ENCODE assay signal across 24 mouse cellular contexts in the genomic region with DNA sequence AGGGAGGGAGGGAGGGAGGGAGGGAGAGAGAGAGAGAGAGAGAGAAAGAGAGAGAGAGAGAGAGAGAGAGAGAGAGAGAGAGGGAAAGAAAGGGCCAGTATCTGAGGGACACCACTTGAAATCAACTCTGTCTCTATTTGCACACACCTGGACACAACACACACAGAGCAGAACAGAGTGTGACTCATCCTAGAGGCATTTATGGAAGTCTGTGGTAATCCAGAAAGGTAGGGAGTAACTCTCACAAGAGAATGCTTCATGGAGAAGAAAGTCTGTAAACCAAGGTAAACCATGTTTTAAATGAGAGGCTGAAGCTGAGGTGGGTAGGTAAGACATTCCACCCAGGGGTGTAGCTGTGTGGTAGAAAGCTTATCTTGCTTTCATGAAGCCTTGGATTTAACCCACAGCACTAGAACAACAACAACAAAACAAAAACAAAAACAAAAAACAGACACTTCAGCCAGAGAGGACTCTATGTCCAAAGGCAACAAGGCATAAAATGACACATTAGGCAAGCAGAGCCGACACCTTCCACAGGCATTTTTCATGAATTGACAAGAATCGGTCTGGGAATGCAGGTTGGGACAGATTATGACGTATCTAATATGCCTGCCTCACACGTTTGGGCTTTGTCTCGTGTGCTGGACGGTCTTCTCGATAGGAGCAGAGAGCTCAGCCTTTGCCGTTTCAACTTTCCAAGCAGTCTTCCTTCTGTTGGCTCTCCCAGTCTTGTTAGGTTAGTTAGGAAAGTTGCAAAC. TPM values are rescaled to one million over a fixed set of nuclear protein-coding genes. Genes with fewer than 3 reads are reported as not detected.
DNase-seq lines count a peak whose midpoint lies in the region; ATAC-seq and TF ChIP-seq lines count a peak whose summit lies in the region.
"Had no signal": no experiment of that assay in that cellular context is flagged by ENCODE, and none has a peak within 500 bp of the region (broad histone marks: within the 10 kb centered on the region; RNA-seq: fewer than 3 reads in every experiment).

No protein-coding gene starts in this region.

- H3K27me3 ChIP-seq in lung, embryonic 16.5 days (ENCODE audit: control insufficient read depth, insufficient read depth, low read depth, low read length) = no peaks in the 10 kb centered on the region
- H3K27me3 ChIP-seq in intestine, embryonic 14.5 days (replicated peaks; ENCODE audit: control insufficient read depth, insufficient read depth, low read length) = no peaks in the 10 kb centered on the region
- H3K27me3 ChIP-seq in intestine, embryonic 15.5 days (replicated peaks) = no peaks in the 10 kb centered on the region
- no peaks in the 10 kb centered on the region for H3K27me3 ChIP-seq in stomach, postnatal 0 days (ENCODE audit: control insufficient read depth, insufficient read depth, low read length)
- H3K27me3 ChIP-seq: embryonic facial prominence, embryonic 13.5 days; forebrain, embryonic 12.5 days; forebrain, embryonic 15.5 days; hindbrain, embryonic 13.5 days had no signal

- no peak overlapping the region for H3K9ac ChIP-seq in lung, embryonic 16.5 days (ENCODE audit: low read length)
- H3K9ac ChIP-seq in intestine, embryonic 14.5 days (ENCODE audit: low read length) = no peak overlapping the region
- no peak overlapping the region for H3K9ac ChIP-seq in intestine, embryonic 15.5 days
- no peak overlapping the region for H3K9ac ChIP-seq in stomach, postnatal 0 days (ENCODE audit: low read length)
- H3K9ac ChIP-seq: embryonic facial prominence, embryonic 13.5 days; forebrain, embryonic 12.5 days; forebrain, embryonic 15.5 days; hindbrain, embryonic 13.5 days had no signal

- no peak for TF ChIP-seq CTCF in stomach, postnatal 0 days (IDR thresholded peaks at IDR 0.05; ENCODE audit: low read depth)

- 0 out of 2 replicates have a peak, but pooled peaks have one; percentile 47 for ATAC-seq in lung, embryonic 16.5 days (ENCODE audit: low read depth)
- ATAC-seq in intestine, embryonic 14.5 days (replicated peaks; ENCODE audit: low FRiP score, low TSS enrichment, low read depth) = 0 out of 2 replicates have a peak, but pooled peaks have one; percentile 77
- ATAC-seq in intestine, embryonic 15.5 days = peak; percentile 86
- ATAC-seq in stomach, postnatal 0 days (ENCODE audit: low FRiP score, low TSS enrichment) = peak; percentile 87
- ATAC-seq: CD4-positive, CD25-positive, alpha-beta regulatory T cell, adult 4 months; forebrain, embryonic 15.5 days; hindbrain, embryonic 16.5 days had no signal

- H3K27ac ChIP-seq in lung, embryonic 16.5 days (ENCODE audit: low read length) = no peak overlapping the region
- H3K27ac ChIP-seq in intestine, embryonic 14.5 days (ENCODE audit: low read depth) = no peak overlapping the region
- no peak overlapping the region for H3K27ac ChIP-seq in intestine, embryonic 15.5 days
- H3K27ac ChIP-seq in stomach, postnatal 0 days (replicated peaks) = no peak overlapping the region
- H3K27ac ChIP-seq: embryonic facial prominence, embryonic 10.5 days; embryonic facial prominence, embryonic 13.5 days; forebrain, embryonic 12.5 days; forebrain, embryonic 15.5 days; hindbrain, embryonic 10.5 days; hindbrain, embryonic 13.5 days had no signal

- WGBS in lung, embryonic 16.5 days = 74% methylated on average over 8 of the region's 8 CpGs
- 83% methylated on average over 8 of the region's 8 CpGs for WGBS in intestine, embryonic 14.5 days
- 78% methylated on average over 8 of the region's 8 CpGs for WGBS in intestine, embryonic 15.5 days
- WGBS in stomach, postnatal 0 days = 70% methylated on average over 8 of the region's 8 CpGs

- DNase-seq in lung, adult 18-20 months = no peak
- no peak for DNase-seq in intestine, embryonic 14.5 days (ENCODE audit: low spot score)
- no peak for DNase-seq in stomach, postnatal 0 days (ENCODE audit: low spot score)
- DNase-seq in embryo, embryonic 9.5 days (ENCODE audit: extremely low spot score) = no peak
- DNase-seq: adrenal gland, adult 2 months; adrenal gland, postnatal 14 days; cerebellum, adult 11 months; cerebellum, adult 2 months; cerebellum, adult 9-11 months; cerebellum, postnatal 25 days; gastrocnemius, postnatal 25 days; heart, postnatal 36 days had no signal

- H3K36me3 ChIP-seq in lung, embryonic 16.5 days (ENCODE audit: control insufficient read depth, insufficient read depth, low read length) = no peaks in the 10 kb centered on the region
- no peaks in the 10 kb centered on the region for H3K36me3 ChIP-seq in intestine, embryonic 14.5 days (ENCODE audit: control insufficient read depth, insufficient read depth, low read length)
- H3K36me3 ChIP-seq in intestine, embryonic 15.5 days = no peaks in the 10 kb centered on the region
- H3K36me3 ChIP-seq in stomach, postnatal 0 days (ENCODE audit: control insufficient read depth, insufficient read depth, low read length) = no peaks in the 10 kb centered on the region
- H3K36me3 ChIP-seq: embryonic facial prominence, embryonic 10.5 days; embryonic facial prominence, embryonic 13.5 days; forebrain, embryonic 12.5 days; forebrain, embryonic 15.5 days; hindbrain, embryonic 10.5 days; hindbrain, embryonic 13.5 days had no signal

- no peak overlapping the region for H3K4me3 ChIP-seq in lung, embryonic 16.5 days (ENCODE audit: low read length)
- H3K4me3 ChIP-seq in intestine, embryonic 14.5 days (ENCODE audit: low read depth, low read length) = no peak overlapping the region
- H3K4me3 ChIP-seq in intestine, embryonic 15.5 days (replicated peaks) = no peak overlapping the region
- H3K4me3 ChIP-seq in stomach, postnatal 0 days (ENCODE audit: low read depth, low read length) = no peak overlapping the region
- H3K4me3 ChIP-seq: embryonic facial prominence, embryonic 10.5 days; embryonic facial prominence, embryonic 13.5 days; erythroblast, embryonic 14.5 days; forebrain, embryonic 12.5 days; forebrain, embryonic 15.5 days; hindbrain, embryonic 10.5 days; hindbrain, embryonic 13.5 days had no signal

- H3K9me3 ChIP-seq in lung, embryonic 16.5 days (ENCODE audit: control insufficient read depth, low read length) = no peaks in the 10 kb centered on the region
- H3K9me3 ChIP-seq in intestine, embryonic 14.5 days (ENCODE audit: control insufficient read depth, low read length) = no peaks in the 10 kb centered on the region
- no peaks in the 10 kb centered on the region for H3K9me3 ChIP-seq in intestine, embryonic 15.5 days
- no peaks in the 10 kb centered on the region for H3K9me3 ChIP-seq in stomach, postnatal 0 days (ENCODE audit: control insufficient read depth, low read length)
- H3K9me3 ChIP-seq: embryonic facial prominence, embryonic 10.5 days; embryonic facial prominence, embryonic 13.5 days; forebrain, embryonic 12.5 days; forebrain, embryonic 15.5 days; hindbrain, embryonic 10.5 days; hindbrain, embryonic 13.5 days had no signal

- H3K4me1 ChIP-seq in lung, embryonic 16.5 days (replicated peaks; ENCODE audit: control insufficient read depth, insufficient read depth, low read length) = no peaks in the 10 kb centered on the region
- no peaks in the 10 kb centered on the region for H3K4me1 ChIP-seq in intestine, embryonic 14.5 days (replicated peaks; ENCODE audit: control insufficient read depth, insufficient read depth, low read length)
- no peaks in the 10 kb centered on the region for H3K4me1 ChIP-seq in intestine, embryonic 15.5 days (replicated peaks)
- no peaks in the 10 kb centered on the region for H3K4me1 ChIP-seq in stomach, postnatal 0 days (replicated peaks; ENCODE audit: control insufficient read depth, insufficient read depth)
- H3K4me1 ChIP-seq: embryonic facial prominence, embryonic 13.5 days; forebrain, embryonic 12.5 days; forebrain, embryonic 15.5 days; hindbrain, embryonic 13.5 days had no signal

- TF ChIP-seq EP300 in stomach, postnatal 0 days (optimal IDR thresholded peaks at IDR 0.05) = no peak

- H3K4me2 ChIP-seq in lung, embryonic 16.5 days (ENCODE audit: low read depth, low read length) = no peak overlapping the region
- no peak overlapping the region for H3K4me2 ChIP-seq in intestine, embryonic 14.5 days (ENCODE audit: low read length)
- no peak overlapping the region for H3K4me2 ChIP-seq in intestine, embryonic 15.5 days (replicated peaks)
- H3K4me2 ChIP-seq in stomach, postnatal 0 days (replicated peaks; ENCODE audit: low read depth) = no peak overlapping the region
- H3K4me2 ChIP-seq: embryonic facial prominence, embryonic 13.5 days; forebrain, embryonic 12.5 days; forebrain, embryonic 15.5 days; heart, embryonic 11.5 days; hindbrain, embryonic 13.5 days had no signal

RNA-seq across cellular contexts. Expression of a gene that starts 11.7 kb away (rescaled TPM):
- 7.0 and 7.7 TPM in 2 replicates for polyA plus RNA-seq in lung, embryonic 16.5 days (2015; fragmentation: Nextera tagmentation; extraction: Ambion mirVana)
- polyA plus RNA-seq in intestine, embryonic 14.5 days (2014; fragmentation: Nextera tagmentation; extraction: Ambion mirVana) = 7.4 and 7.6 TPM in 2 replicates
- 4.0 and 4.2 TPM in 2 replicates for polyA plus RNA-seq in intestine, embryonic 15.5 days (2015; fragmentation: Nextera tagmentation; extraction: Ambion mirVana)
- 2.4 and 2.5 TPM in 2 replicates for polyA plus RNA-seq in stomach, postnatal 0 days (2015; fragmentation: Nextera tagmentation; extraction: Ambion mirVana)
